Mouse (Mus musculus) myocyte (in vitro differentiated cells): Measurements from ENCODE around the gene Epb41l2. TPM values are rescaled to one million over a fixed set of nuclear protein-coding genes. Genes with fewer than 3 reads are reported as not detected.

Experiments used
- H3K27me3 ChIP-seq: one replicate; pipeline ENCODE4 v1.6.1; 2011; ENCODE audit not compliant: control insufficient read depth, insufficient read depth, insufficient read length
- H3K36me3 ChIP-seq: one replicate; pipeline ENCODE4 v1.6.1; 2011; ENCODE audit not compliant: control insufficient read depth, insufficient read depth
- H3K4me2 ChIP-seq: one replicate; pipeline ENCODE4 v1.6.1; 2011; ENCODE audit warnings: low read depth, control low read depth
- H3K4me3 ChIP-seq: one replicate; pipeline ENCODE4 v1.5.1; 2011; ENCODE audit warnings: mild to moderate bottlenecking, control low read depth, moderate library complexity
- H3K79me2 ChIP-seq: one replicate; pipeline ENCODE4 v1.6.1; 2011; ENCODE audit not compliant: control insufficient read depth, insufficient read depth
- H3ac ChIP-seq: one replicate; pipeline ENCODE4 v1.6.1; 2011; ENCODE audit not compliant: control insufficient read depth, insufficient read length
- CEBPB ChIP-seq: IDR thresholded peaks from 2 replicates; pipeline ENCODE4 v1.6.1; 2011; ENCODE audit warnings: mild to moderate bottlenecking, moderate library complexity; ENCODE audit not compliant: poor library complexity, insufficient read depth, severe bottlenecking
- E2F4 ChIP-seq: IDR thresholded peaks from one replicate; pipeline ENCODE4 v1.6.1; 2011; ENCODE audit warnings: mild to moderate bottlenecking, control low read depth, moderate library complexity; ENCODE audit not compliant: insufficient read depth
- MAX ChIP-seq: IDR thresholded peaks from one replicate; pipeline ENCODE4 v1.6.1; 2011; ENCODE audit warnings: low read depth, mild to moderate bottlenecking, control low read depth
- MYOD1 ChIP-seq, 3 experiments: IDR thresholded peaks; one replicate each; pipeline ENCODE4 v1.6.1; 2011; ENCODE audit warnings: control low read depth in 2 of 3, low read depth in 2 of 3, mild to moderate bottlenecking in 2 of 3, moderate library complexity in 1 of 3; ENCODE audit not compliant: insufficient read length in 2 of 3, control insufficient read depth in 1 of 3
- MYOG ChIP-seq, 3 experiments: IDR thresholded peaks; one replicate each; pipeline ENCODE4 v1.6.1; 2011; ENCODE audit warnings: control low read depth in 2 of 3, low read depth in 2 of 3, mild to moderate bottlenecking in 2 of 3; ENCODE audit not compliant: insufficient read length in 2 of 3, control insufficient read depth in 1 of 3, insufficient read depth in 1 of 3
- POLR2A ChIP-seq: IDR thresholded peaks from one replicate; pipeline ENCODE4 v1.6.1; 2011; ENCODE audit warnings: low read depth, mild to moderate bottlenecking, control low read depth, moderate library complexity; ENCODE audit not compliant: insufficient read length
- POLR2AphosphoS2 ChIP-seq: IDR thresholded peaks from one replicate; pipeline ENCODE4 v1.6.1; 2011; ENCODE audit warnings: low read depth, control low read depth; ENCODE audit not compliant: insufficient read length
- REST ChIP-seq: IDR thresholded peaks from one replicate; pipeline ENCODE4 v1.6.1; 2011; ENCODE audit warnings: mild to moderate bottlenecking, control low read depth, moderate library complexity; ENCODE audit not compliant: insufficient read depth, insufficient read length
- SRF ChIP-seq: IDR thresholded peaks from one replicate; pipeline ENCODE4 v1.6.1; 2011; ENCODE audit warnings: low read depth; ENCODE audit not compliant: control insufficient read depth, insufficient read length
- TCF12 ChIP-seq: IDR thresholded peaks from one replicate; pipeline ENCODE4 v1.6.1; 2011; ENCODE audit warnings: mild to moderate bottlenecking, control low read depth; ENCODE audit not compliant: poor library complexity, insufficient read depth, severe bottlenecking
- TCF3 ChIP-seq: IDR thresholded peaks from one replicate; pipeline ENCODE4 v1.6.1; 2011; ENCODE audit warnings: low read depth, control low read depth; ENCODE audit not compliant: insufficient read length
- USF1 ChIP-seq: IDR thresholded peaks from one replicate; pipeline ENCODE4 v1.6.1; 2011; ENCODE audit warnings: low read depth, mild to moderate bottlenecking, control low read depth, moderate library complexity
- polyA plus RNA-seq: library from polyadenylated mRNA; unstranded; fragments of >200 nt; fragmentation: generic; extraction: Trizol; gene quantifications from one replicate; pipeline ENCODE4 v1.2.1, GENCODE M21; 2012; ENCODE audit warnings: missing spikeins

Epb41l2 gene
- polyA plus RNA-seq: 22.3 TPM

- peak within 1 kb of the TSS; percentile 97 for H3K4me2 ChIP-seq
- no peaks in the 10 kb centered on the region for H3K27me3 ChIP-seq
- peak within 1 kb of the TSS; percentile 78 for H3K4me3 ChIP-seq
- TF ChIP-seq POLR2A (peak; percentile 88), POLR2AphosphoS2 (peak; percentile 90), CEBPB (no peak), MAX (peak; percentile 14), REST (no peak), SRF (no peak), TCF3 (no peak), USF1 (no peak), MYOD1 (IDR thresholded peaks at IDR 0.05; ENCODE audit: control insufficient read depth in 1 of 3, insufficient read length in 2 of 3, low read depth in 2 of 3) (peak in 1 of 3 experiments; percentile 6), E2F4 (peak; percentile 62), MYOG (IDR thresholded peaks at IDR 0.05; ENCODE audit: control insufficient read depth in 1 of 3, insufficient read depth in 1 of 3, insufficient read length in 2 of 3, low read depth in 2 of 3) (peak in 2 of 3 experiments; percentile 12 to 44), TCF12 (no peak)
- peaks cover 43% of the 10 kb centered on the region for H3K79me2 ChIP-seq
- no peaks in the 10 kb centered on the region for H3K36me3 ChIP-seq
- peak within 1 kb of the TSS; percentile 69 for H3ac ChIP-seq
Observed at GRCm38 (mm10) chr10:25359208-25359958, at the start of gene Epb41l2. Gene Epb41l2 (plus strand): TSS chr10:25359798.

- Histone ChIP-seq H3K27me3 (no peaks in the 10 kb centered on the region), H3ac (no peak overlapping the region), H3K4me3 (no peak overlapping the region), H3K79me2 (no peaks in the 10 kb centered on the region), H3K36me3 (no peaks in the 10 kb centered on the region), H3K4me2 (no peak overlapping the region)
- TF ChIP-seq SRF (no peak), CEBPB (no peak), USF1 (no peak), MAX (no peak), MYOD1 (IDR thresholded peaks at IDR 0.05; ENCODE audit: control insufficient read depth in 1 of 3, insufficient read length in 2 of 3, low read depth in 2 of 3) (no peak), REST (no peak), POLR2AphosphoS2 (no peak), MYOG (IDR thresholded peaks at IDR 0.05; ENCODE audit: control insufficient read depth in 1 of 3, insufficient read depth in 1 of 3, insufficient read length in 2 of 3, low read depth in 2 of 3) (no peak), POLR2A (no peak), E2F4 (no peak), TCF3 (no peak)
Observed at GRCm38 (mm10) chr10:25309996-25310395, 49.6 kb upstream of the Epb41l2 start.

DNA sequence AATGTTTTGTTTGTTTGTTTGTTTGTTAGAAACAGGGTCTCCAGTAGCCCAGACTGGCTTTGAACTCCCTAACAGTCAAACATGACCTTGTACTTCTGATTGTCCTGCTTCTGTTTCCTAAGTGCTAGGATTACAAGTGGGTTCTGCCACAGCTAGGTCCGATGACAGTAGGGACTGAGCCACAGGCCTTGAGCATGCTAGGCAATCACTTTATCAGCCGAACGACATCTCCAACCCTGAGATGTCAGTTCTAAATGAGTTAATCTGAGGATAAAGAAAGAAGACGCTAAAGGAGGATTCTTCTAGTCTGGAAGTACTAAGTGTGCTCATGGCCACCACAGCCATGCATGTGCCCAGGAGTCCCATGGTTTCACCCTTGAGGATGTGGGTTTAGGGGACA, 48.9 kb upstream of the Epb41l2 start:
- no peaks in the 10 kb centered on the region for H3K27me3 ChIP-seq
- H3K4me2 ChIP-seq: no peak overlapping the region
- H3K4me3 ChIP-seq: no peak overlapping the region
- no peaks in the 10 kb centered on the region for H3K36me3 ChIP-seq
- H3ac ChIP-seq: no peak overlapping the region
- TF ChIP-seq TCF3 (no peak), TCF12 (no peak), E2F4 (no peak), MAX (no peak), CEBPB (no peak), REST (no peak), MYOG (IDR thresholded peaks at IDR 0.05; ENCODE audit: control insufficient read depth in 1 of 3, insufficient read depth in 1 of 3, insufficient read length in 2 of 3, low read depth in 2 of 3) (no peak), POLR2AphosphoS2 (no peak), SRF (no peak), USF1 (no peak), POLR2A (no peak), MYOD1 (IDR thresholded peaks at IDR 0.05; ENCODE audit: control insufficient read depth in 1 of 3, insufficient read length in 2 of 3, low read depth in 2 of 3) (no peak)
- no peaks in the 10 kb centered on the region for H3K79me2 ChIP-seq

DNA sequence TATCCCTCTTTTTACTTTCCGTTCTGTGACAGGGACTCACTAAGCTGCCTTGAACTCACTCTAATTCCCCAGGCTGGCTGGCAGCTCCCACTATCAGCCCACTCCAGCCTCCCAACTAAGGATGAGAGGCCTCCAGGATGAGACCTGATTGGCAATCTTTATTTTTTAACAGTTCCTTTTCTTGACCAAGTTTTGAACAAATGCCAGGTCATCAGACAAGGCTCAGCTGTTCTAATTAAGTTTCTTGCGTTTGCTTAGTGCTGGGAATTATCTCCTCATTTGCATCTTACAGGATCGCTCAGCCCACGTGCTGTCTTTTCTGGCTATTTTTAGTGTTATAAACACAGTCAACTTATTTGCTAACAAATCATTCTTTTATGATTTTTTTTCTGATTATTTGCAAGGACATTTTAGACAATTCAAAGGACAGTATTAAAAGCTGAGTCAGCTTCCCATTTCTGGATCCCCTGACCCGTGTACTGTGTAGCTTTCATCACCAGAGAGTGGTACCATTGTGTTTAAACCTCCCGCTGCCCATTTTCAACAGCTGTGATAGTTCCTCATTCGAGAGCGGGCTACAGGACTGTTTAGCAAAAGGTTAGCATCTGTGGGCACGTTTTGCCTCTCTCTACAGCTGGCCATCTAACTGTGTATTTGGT, 47.9 kb upstream of the Epb41l2 start:
- no peak overlapping the region for H3K4me3 ChIP-seq
- H3K27me3 ChIP-seq: no peaks in the 10 kb centered on the region
- no peak overlapping the region for H3ac ChIP-seq
- no peaks in the 10 kb centered on the region for H3K36me3 ChIP-seq
- H3K79me2 ChIP-seq: no peaks in the 10 kb centered on the region
- H3K4me2 ChIP-seq: no peak overlapping the region
- no peak for TF ChIP-seq POLR2A
- no peak for TF ChIP-seq TCF3
- no peak for TF ChIP-seq E2F4
- TF ChIP-seq POLR2AphosphoS2: no peak
- no peak for TF ChIP-seq MYOG (IDR thresholded peaks at IDR 0.05; ENCODE audit: control insufficient read depth in 1 of 3, insufficient read depth in 1 of 3, insufficient read length in 2 of 3, low read depth in 2 of 3)
- TF ChIP-seq SRF: no peak
- no peak for TF ChIP-seq MAX
- no peak for TF ChIP-seq MYOD1 (IDR thresholded peaks at IDR 0.05; ENCODE audit: control insufficient read depth in 1 of 3, insufficient read length in 2 of 3, low read depth in 2 of 3)
- no peak for TF ChIP-seq USF1
- TF ChIP-seq TCF12: no peak
- no peak for TF ChIP-seq CEBPB
- TF ChIP-seq REST: no peak
